Mouse (Mus musculus): ENCODE results near the gene Calm3.

Gene Calm3

DNA sequence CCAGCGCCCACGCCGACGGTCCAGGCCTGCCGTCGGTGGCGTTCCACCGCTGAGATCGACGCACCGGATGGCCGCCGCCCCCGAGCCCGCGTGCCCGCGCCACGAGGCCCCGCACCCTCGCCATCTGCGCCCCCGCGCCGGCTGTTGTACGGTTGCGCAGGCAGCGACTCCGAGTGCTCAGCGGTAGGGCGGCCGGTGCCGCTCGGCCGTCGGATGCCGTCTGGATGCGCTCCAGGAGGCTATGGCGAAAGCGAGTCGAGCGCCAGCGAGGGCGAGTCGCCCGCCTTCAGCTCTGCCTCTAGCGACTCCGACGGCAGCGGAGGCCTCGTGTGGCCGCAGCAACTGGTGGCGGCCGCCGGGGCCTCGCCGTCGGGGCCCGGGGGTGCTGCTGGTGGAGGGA, 38.0 kb downstream of the Calm3 start:
- peak; percentile 61 to 68 for DNase-seq

DNA sequence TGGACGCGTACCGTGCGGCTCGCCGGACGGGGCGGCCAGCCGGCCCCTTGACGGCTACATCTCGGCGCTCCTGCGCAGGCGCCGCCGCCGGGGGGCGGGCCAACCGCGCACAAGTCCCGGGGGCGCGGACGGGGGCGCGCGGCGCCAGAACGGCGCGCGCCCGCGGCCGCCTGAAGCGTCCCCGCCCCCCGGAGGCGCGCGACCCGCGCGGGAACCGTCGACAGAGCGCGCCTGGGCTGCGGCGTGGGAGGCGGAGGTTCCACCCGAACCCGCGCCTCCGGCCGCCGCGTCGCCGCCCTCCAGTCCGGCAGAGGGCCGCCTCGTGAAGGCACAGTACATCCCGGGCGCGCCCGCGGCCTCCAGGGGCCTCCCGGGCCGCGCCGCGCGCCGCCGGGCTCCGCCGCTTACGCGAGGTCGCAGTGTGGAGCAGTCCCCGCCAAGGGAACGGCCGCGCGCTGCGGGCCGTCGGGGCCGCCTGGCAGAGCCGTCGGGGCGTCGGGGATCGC, 38.6 kb downstream of the Calm3 start:
- peak in 1 of 2 experiments; percentile 37 for DNase-seq

DNA sequence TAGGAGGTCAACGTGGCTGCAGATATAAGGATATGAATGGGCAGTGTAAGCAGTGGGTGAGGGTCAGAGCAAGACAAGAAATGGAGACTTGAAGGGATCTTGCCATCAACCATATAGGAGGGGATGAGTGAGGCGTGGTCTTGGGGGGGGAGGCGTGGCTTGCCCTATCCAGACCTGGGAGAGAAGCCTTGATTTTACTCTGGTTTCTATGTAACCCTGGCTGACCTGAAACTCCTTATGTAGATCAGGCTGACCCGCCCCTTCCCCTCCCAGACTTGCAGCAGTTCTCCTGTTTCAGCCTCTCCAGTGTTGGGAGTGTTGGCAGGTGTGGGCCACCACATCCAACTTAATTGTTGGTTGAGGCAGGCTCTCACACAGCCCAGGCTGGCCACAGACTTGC, 39.6 kb downstream of the Calm3 start:
- DNase-seq, result no peak

DNA sequence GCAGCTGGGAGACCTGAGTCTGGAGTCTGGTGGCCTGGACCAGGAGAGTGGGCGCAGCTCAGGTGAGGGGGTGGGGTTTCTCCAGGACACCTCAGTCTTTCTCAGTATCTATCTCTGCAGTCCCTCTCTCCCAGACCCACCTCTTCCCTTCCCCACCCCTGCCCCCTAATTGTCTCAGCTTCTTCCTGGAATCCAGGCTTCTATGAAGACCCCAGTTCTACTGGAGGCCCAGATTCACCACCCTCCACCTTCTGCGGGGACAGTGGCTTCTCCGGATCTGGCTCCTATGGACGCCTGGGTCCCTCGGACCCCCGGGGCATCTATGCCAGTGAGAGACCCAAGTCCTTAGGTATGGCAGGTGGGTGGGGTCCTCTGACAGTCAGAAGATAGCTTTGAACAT, 40.8 kb downstream of the Calm3 start:
- no peak for DNase-seq

DNA sequence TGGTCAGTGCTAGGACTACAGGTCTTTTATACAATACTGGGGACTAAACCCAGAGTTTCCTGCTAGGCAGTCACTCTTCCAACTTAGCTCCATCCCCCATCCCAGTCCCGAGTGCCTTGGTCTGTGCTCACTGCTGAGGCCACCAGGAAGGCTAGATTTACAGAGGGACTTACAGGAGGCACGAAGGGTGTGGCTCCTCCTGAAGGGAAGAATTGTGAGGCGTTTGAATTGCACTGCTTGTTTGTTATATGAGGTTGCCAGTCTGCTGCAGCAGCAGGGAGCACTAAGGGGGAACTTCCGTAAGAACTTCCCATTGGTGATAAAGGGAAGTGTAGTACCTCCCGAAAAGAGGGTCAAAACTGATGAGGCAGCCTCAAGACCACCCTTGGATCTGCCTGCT, 43.3 kb downstream of the Calm3 start:
- no peak for DNase-seq

DNA sequence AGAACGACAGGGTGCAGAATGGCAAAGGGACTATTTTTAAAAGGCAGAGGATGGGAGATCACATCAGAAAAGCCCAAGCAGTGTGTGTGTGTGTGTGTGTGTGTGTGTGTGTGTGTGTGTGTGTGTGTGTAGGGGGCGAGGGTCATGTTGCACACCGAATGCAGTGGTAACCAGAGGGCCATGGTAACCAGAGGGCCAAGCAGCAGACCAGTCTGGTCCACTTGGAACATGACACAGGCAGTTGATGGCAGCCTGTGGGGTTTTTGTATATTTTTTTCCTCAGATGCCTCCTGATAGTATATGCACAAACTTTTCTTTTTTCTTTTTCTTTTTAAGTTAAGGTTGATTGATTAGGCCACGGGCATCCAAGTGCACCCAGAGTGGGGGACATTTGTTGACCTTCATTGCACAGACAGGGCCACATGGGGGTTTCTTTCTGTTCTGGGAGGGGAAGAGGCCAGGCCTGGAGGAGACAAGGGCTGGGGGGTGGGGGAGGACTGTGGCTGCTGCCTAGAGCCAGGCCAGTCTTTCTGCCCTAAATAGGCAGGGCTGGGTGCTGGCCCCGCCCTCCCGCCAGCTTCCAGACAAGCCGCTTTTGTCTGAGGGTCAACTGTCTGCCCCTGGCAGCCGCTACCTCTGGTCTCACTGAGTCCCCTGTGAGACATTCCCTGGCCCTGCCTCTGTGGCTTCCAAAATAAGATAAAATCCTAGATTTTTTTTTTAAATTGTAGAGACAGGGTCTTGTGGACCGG, 43.9 kb downstream of the Calm3 start:
- DNase-seq, result peak in 1 of 2 experiments; percentile 52

DNA sequence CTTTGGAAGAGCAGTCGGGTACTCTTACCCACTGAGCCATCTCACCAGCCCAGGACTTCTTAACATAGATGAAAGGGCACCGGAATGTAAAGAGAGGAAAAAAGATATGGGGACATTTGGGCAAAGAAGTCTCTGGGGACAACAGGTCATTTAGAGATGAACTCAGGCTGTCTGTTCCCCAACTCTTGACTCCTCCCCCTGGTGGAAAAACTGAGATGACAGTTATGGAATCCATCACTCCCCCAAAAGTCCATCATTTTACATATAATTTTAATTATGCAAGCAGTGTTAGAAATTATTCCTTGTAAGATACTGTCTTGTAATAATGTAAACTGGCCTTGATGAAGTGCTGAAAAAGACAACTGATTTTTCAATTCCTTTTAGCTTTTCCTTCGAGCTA, 46.2 kb downstream of the Calm3 start:
- DNase-seq, result no peak

DNA sequence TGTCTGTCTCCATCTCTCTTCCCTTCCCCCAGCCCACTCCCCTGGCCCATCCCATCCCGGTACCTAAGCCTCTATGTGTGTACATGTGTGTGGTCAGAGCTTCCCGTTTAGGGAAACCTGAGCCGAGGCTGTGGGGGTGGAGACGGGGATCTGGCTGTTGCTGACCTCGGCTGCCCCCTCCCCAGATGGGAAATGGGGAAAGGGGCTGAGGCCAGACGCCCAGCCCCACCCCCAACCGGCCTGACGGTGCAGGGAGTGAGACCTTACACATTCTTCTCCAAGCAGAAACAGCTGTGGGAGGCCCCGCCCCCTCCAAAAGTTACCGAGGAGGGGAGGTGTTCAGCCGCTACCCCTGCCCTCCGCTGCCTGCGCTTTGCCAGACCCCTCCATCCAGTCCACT, 47.3 kb downstream of the Calm3 start:
- DNase-seq, result peak; percentile 38 to 61

DNA sequence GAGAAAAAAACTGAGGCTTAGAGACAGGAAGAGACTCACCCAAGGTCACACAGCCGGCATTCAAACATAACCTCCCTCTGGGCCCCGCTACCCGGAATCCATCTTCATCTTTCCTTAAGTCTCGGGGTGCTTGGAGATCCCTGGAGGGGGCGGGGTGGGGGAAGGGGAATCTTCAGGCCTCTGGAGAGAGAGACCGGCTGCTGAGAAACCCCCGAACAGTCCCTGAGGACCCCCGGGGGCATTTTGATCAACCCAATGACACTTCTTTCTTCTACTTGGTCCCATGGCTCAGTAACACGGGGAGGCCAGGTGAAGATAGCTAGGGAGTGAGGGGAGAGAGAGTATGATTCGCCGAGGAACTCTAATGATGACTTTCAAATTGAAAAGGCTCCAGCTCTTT, 47.9 kb downstream of the Calm3 start:
- no peak for DNase-seq

DNA sequence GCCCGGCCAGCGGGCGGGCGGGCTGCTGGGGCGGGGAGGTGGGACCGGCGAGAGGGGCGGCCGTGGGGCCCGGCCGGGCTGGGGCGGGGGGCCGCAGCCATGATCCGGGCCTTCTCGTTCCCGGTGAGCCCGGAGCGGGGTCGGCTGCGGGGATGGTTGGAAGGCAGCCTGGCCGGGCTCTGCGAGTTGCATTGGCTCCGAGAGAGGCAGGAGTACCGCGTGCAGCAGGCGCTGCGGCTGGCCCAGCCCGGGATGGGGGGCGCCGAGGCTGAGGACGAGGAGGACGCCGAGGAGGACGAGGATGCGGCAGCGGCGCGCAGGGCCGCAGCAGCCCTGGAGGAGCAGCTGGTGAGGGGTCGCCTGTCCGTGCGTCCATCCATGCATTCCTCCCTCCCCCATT, 48.6 kb downstream of the Calm3 start:
- no peak for DNase-seq

DNA sequence AGATGAGACGGTGACA, 48.8 kb downstream of the Calm3 start, which contains the start of gene Dact3:
Dact3 (plus strand) TSS at position 8 of the 16 bp plus-strand sequence.
- no peak for DNase-seq

DNA sequence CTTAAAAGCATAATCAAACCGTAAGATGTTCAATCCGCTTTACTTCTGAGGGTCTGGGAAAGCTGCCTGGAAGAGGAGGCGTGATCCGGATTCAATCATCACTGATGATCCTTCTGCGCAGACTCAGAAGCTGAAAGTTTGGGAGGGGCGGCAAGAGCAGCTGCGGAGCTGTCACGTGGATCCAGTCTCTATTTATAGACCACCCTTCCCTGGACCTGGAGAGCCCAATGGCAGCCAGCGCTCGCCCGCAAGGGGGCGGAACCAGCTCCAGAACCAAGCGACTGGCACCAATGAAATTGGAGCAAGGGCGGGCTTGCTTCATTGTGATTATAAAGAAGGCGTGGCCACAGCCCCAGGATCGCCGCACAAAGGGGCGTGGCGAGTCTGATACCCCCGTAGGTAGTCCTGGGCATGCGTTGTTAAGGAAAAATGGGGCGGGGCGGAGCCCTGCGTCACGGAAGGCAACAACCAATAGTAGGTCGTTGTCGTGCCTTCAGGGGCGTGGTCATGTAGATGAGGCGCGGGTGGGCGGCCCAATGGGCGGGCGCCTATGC, 49.1 kb downstream of the Calm3 start:
- peak; percentile 100 for DNase-seq

DNA sequence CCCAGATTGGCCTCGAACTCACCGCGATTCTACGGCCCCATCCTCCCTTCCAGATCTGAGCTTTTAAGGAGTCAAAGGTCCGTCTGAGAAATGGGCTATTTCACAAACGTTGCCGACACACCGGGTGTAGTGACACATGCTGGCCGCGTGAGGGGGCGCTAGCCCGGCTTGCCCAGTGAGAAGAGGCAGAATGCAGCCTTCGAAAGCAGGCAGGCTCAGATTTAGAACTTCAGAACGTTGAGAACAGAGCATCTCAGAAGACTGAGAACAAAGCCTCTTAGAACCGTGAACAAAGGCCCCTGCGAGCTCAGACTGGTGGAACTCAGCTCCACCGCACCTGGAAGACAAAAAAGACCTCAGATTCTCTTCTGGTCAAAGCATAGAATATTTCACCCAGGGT, 49.7 kb downstream of the Calm3 start:
- peak; percentile 83 for DNase-seq

DNA sequence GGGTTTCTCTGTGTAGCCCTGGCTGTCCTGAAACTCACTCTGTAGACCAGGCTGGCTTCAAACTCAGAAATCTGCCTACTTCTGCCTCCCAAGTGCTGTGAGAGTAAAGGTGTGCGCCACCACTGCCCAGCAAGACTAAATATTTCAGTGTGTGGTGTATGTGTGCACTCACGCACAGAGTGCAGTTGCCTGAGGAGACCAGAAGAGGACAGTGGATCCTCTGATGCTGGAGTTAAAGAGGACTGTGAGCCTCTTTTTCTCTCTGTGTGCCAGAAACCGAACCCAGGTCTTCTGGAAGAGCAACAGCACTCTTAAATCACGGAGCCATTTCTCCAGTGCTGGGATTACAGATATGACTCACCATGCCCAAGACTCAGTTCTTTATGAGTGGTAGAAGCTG, 50.5 kb downstream of the Calm3 start:
- DNase-seq, result no peak

DNA sequence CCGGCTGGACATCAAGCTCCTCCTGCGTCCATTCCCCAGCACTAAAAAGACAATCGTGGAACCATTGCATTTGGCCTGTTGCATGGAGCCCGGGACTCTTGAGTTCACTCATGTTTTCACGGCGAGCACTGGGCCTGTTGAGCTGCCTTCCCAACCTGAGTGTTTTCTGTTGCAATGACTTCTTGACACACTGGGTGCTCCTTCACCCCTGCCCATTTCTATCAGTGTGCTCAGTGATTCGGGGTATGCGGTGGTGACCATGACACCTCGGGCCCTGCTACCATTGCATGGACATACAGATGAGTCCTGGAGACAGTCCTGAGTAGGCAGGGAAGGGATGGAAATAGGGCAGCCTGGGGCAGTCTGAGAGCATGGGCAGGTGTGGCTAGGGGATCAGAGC, 51.4 kb downstream of the Calm3 start:
- no peak for DNase-seq

DNA sequence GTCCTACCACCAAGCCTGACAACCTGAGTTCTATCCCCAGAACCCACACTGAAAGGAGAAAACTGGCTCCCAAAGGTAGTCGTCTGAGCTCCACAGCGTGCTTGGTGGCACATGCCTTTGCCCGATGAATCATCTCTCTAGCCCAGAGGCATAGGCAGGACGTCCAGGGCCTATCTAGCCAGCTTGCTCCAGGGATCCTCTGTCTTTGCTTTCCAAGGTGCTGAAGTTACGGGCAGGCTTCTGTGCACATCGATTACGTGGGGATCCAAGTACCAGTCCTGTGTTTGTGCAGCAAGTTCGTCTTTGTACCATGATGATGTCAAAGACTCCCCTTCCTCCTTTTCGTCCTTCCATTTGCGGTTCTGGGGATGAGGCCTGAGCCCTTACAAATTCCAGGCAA, 52.3 kb downstream of the Calm3 start:
- no peak for DNase-seq

DNA sequence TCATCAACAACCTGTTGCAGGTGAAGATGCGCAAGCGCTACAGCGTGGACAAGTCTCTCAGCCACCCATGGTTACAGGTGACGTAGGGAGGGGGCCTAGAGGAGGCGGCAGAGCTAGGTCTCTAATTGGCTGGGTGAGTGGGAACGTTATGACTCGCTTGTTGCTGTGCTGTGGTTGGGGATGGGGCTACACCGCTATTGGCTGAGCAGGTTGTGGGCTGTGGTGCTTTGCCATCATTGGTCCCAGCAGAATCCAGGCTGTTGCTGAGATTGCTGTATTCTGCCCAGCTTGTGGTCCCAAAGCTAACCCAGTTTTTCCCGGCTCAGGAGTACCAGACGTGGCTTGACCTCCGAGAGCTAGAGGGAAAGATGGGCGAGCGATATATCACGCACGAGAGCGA, 54.4 kb downstream of the Calm3 start:
- DNase-seq, result peak; percentile 94 to 95

DNA sequence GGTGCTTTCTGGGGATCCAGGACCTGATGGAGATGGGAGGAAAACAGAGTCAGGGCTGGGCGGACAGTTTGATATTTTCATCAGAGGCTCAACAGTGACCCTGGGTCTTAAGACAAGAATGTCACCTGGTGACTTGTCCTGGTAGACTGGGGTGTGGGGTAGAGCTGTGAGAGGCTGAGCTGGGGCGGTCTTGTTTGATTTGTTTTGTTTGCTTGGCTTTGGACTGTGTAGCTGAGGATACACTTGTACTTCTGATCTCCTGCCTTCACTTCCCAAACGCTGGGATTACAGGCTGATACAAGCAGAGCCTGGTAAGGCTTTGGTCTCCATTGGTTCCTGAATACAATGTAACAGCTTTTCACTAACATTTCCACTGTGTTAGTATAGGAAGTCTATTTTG, 56.4 kb downstream of the Calm3 start:
- DNase-seq, result no peak

All from cerebellum, postnatal 10 days (tissue).